Mouse (Mus musculus): Measurements from ENCODE around the gene Ripor1.

Ripor1 gene

GRCm38 (mm10) chr8:105605491-105606188, 585 bp downstream of the Ripor1 start:
- no peak for DNase-seq (ENCODE audit: low read depth, low spot score)

GRCm38 (mm10) chr8:105606189-105607023, 1.4 kb downstream of the Ripor1 start:
- peak; percentile 76 for DNase-seq (ENCODE audit: low read depth, low spot score)

GRCm38 (mm10) chr8:105607062-105607461, 2.0 kb downstream of the Ripor1 start:
- no peak for DNase-seq (ENCODE audit: low read depth, low spot score)

GRCm38 (mm10) chr8:105607684-105608083, 2.6 kb downstream of the Ripor1 start:
- DNase-seq (ENCODE audit: low read depth, low spot score): peak; percentile 92

- no peak for DNase-seq (ENCODE audit: low read depth, low spot score)
Measured at GRCm38 (mm10) chr8:105609355-105609754, 4.3 kb downstream of the Ripor1 start.

- DNase-seq (ENCODE audit: low read depth, low spot score): no peak
Measured at GRCm38 (mm10) chr8:105609771-105610170, 4.7 kb downstream of the Ripor1 start.

GRCm38 (mm10) chr8:105611836-105612235, 6.8 kb downstream of the Ripor1 start:
- no peak for DNase-seq (ENCODE audit: low read depth, low spot score)

- DNase-seq (ENCODE audit: low read depth, low spot score): no peak
Measured at GRCm38 (mm10) chr8:105613037-105613436, 8.0 kb downstream of the Ripor1 start.

- peak; percentile 60 for DNase-seq (ENCODE audit: low read depth, low spot score)
Measured at GRCm38 (mm10) chr8:105613830-105614511, 8.9 kb downstream of the Ripor1 start.

- DNase-seq (ENCODE audit: low read depth, low spot score): no peak
Measured at GRCm38 (mm10) chr8:105615942-105616341, 10.9 kb downstream of the Ripor1 start.

GRCm38 (mm10) chr8:105617451-105618278, 12.6 kb downstream of the Ripor1 start:
- DNase-seq (ENCODE audit: low read depth, low spot score): peak; percentile 58

- no peak for DNase-seq (ENCODE audit: low read depth, low spot score)
Measured at GRCm38 (mm10) chr8:105618279-105618634, 13.2 kb downstream of the Ripor1 start.

- no peak for DNase-seq (ENCODE audit: low read depth, low spot score)
Measured at GRCm38 (mm10) chr8:105618892-105619591, 14.0 kb downstream of the Ripor1 start.

GRCm38 (mm10) chr8:105620211-105620610, 15.2 kb downstream of the Ripor1 start:
- no peak for DNase-seq (ENCODE audit: low read depth, low spot score)

- DNase-seq (ENCODE audit: low read depth, low spot score): no peak
Measured at GRCm38 (mm10) chr8:105620946-105621720, 16.1 kb downstream of the Ripor1 start.

GRCm38 (mm10) chr8:105621841-105622240, 16.8 kb downstream of the Ripor1 start:
- no peak for DNase-seq (ENCODE audit: low read depth, low spot score)

GRCm38 (mm10) chr8:105622421-105622920, 17.4 kb downstream of the Ripor1 start:
- DNase-seq (ENCODE audit: low read depth, low spot score): peak; percentile 98

GRCm38 (mm10) chr8:105623118-105623517, 18.1 kb downstream of the Ripor1 start:
- DNase-seq (ENCODE audit: low read depth, low spot score): peak; percentile 91

- DNase-seq (ENCODE audit: low read depth, low spot score): no peak
Measured at GRCm38 (mm10) chr8:105623679-105624245, 18.7 kb downstream of the Ripor1 start.

Data from ES-CJ7 (cell line).